Mouse (Mus musculus) lung, adult 2 months (tissue): Measurements from ENCODE around the gene Gramd1b.

Experiments used
- CTCF ChIP-seq: fragments of 200-500 bp; IDR thresholded peaks from 2 replicates; pipeline ENCODE4 v1.5.1; 2011; ENCODE audit warnings: mild to moderate bottlenecking, low read length, control low read depth; ENCODE audit not compliant: insufficient read depth
- POLR2A ChIP-seq: fragments of 200-500 bp; IDR thresholded peaks from 2 replicates; pipeline ENCODE4 v1.6.1; 2011; ENCODE audit warnings: low read depth, mild to moderate bottlenecking, control low read depth, low read length, borderline replicate concordance; ENCODE audit errors: extremely low read depth

DNA sequence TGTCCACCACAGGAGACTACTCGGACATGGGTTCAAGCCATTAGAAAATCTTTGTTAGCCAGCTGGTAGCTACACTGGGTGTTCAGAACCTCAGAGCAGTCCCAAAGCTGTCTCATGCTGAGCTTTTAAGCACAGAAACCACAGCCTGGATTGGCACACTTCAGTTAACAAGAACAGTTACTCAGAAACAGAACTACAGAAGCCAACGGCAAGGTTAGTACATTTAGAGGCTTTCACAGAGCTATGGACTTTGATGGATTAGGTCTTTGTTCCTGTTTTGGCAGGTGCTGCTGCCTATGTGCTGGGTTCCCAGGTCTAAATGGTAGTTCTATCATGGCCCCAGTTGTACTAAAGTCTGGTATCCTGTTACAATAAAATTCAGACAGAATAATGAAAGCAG lies 40.1 kb upstream of the Gramd1b start:
- TF ChIP-seq CTCF (no peak), POLR2A (no peak)
